Mouse (Mus musculus) megakaryocyte, adult 5-6 weeks (primary cell): ENCODE data around the gene Alg9. TPM values are rescaled to one million over a fixed set of nuclear protein-coding genes. Genes with fewer than 3 reads are reported as not detected.

ENCODE experiments used
- ATAC-seq: 2 replicates; pipeline ENCODE4 v1.8.0; 2016; ENCODE audit warnings: mild to moderate bottlenecking, inconsistent platforms; ENCODE audit not compliant: poor library complexity, severe bottlenecking
- total RNA-seq, 2 experiments: library from RNA; stranded (forward) in 1 of 2; stranded (reverse) in 1 of 2; fragments of 153-499, 151-499 nt in 1 of 2; fragments of 221-1000, 200-1000 nt in 1 of 2; gene quantifications; 2 replicates each; pipeline versions ENCODE4 v1.2.3 to v1.2.4; 2015 to 2017

The Alg9 gene
- total RNA-seq (2015) (13.1 and 14.3 TPM in 2 replicates), total RNA-seq (2017) (13.4 and 15.1 TPM in 2 replicates)

GRCm38 (mm10) chr9:50774991-50775612 is at the start of gene Alg9, which contains the start of gene 1110032A03Rik:
Gene Alg9 (plus strand): TSS chr9:50775019.
Gene 1110032A03Rik (minus strand): TSS chr9:50775520.
- peak; percentile 80 for ATAC-seq

GRCm38 (mm10) chr9:50725921-50726590 is 48.8 kb upstream of the Alg9 start:
- ATAC-seq: no peak

GRCm38 (mm10) chr9:50727171-50727924 is 47.5 kb upstream of the Alg9 start:
- ATAC-seq: peak; percentile 21; the same call in 1 of the 2 replicates

GRCm38 (mm10) chr9:50727925-50728651 is 46.7 kb upstream of the Alg9 start:
- peak; percentile 62 for ATAC-seq

GRCm38 (mm10) chr9:50729600-50729999 is 45.2 kb upstream of the Alg9 start:
- ATAC-seq: no peak

GRCm38 (mm10) chr9:50732560-50732959 is 42.3 kb upstream of the Alg9 start:
- ATAC-seq: no peak

GRCm38 (mm10) chr9:50734989-50735388 is 39.8 kb upstream of the Alg9 start:
- no peak for ATAC-seq

GRCm38 (mm10) chr9:50738914-50739870 is 35.6 kb upstream of the Alg9 start, which contains the start of gene Dixdc1:
Gene Dixdc1 (minus strand): TSS chr9:50739517.
- peak; percentile 98 for ATAC-seq

GRCm38 (mm10) chr9:50740867-50741784 is 33.7 kb upstream of the Alg9 start:
- ATAC-seq: no peak

GRCm38 (mm10) chr9:50742261-50742660 is 32.6 kb upstream of the Alg9 start:
- ATAC-seq: no peak

GRCm38 (mm10) chr9:50742744-50743143 is 32.1 kb upstream of the Alg9 start:
- ATAC-seq: no peak

GRCm38 (mm10) chr9:50745806-50746205 is 29.0 kb upstream of the Alg9 start:
- no peak for ATAC-seq

- ATAC-seq: no peak
These were observed 28.6 kb upstream of the Alg9 start, which contains the start of gene 2310030G06Rik for GRCm38 (mm10) chr9:50746214-50746677. Gene 2310030G06Rik (minus strand): TSS chr9:50746536.

GRCm38 (mm10) chr9:50750706-50751105 is 24.1 kb upstream of the Alg9 start:
- no peak for ATAC-seq

- no peak for ATAC-seq
These were observed 23.5 kb upstream of the Alg9 start, which contains the start of gene Cryab for GRCm38 (mm10) chr9:50751323-50751722. Gene Cryab (plus strand): TSS chr9:50751325.

- no peak for ATAC-seq
These were observed 22.7 kb upstream of the Alg9 start, which contains the start of gene Hspb2 for GRCm38 (mm10) chr9:50752054-50752602. Gene Hspb2 (minus strand): TSS chr9:50752354.

- no peak for ATAC-seq
These were observed 21.8 kb upstream of the Alg9 start for GRCm38 (mm10) chr9:50752784-50753615.
